Mouse (Mus musculus) layer of hippocampus, adult 8-10 months (tissue): ENCODE measurements at regions not wholly inside any gene's neighbourhood (a gene's known extent, or its start where the extent isn't known, plus 50 kb on each side); places are given as distances from the start of the nearest gene placed in this dataset.
"Not testable (repeated sequence)": the region's sequence is repeated elsewhere in the genome, so short reads cannot be mapped to it uniquely, and the experiment has no call there.

Source experiments
- DNase-seq, 2 experiments: peaks; one replicate each; pipeline ENCODE4 v3.0.0; 2022; ENCODE audit warnings: low spot score in 2 of 2

GRCm38 (mm10) chr3:11323101-11323500 lies 987.6 kb upstream of the Gm38303 start:
- DNase-seq, result no peak

DNA sequence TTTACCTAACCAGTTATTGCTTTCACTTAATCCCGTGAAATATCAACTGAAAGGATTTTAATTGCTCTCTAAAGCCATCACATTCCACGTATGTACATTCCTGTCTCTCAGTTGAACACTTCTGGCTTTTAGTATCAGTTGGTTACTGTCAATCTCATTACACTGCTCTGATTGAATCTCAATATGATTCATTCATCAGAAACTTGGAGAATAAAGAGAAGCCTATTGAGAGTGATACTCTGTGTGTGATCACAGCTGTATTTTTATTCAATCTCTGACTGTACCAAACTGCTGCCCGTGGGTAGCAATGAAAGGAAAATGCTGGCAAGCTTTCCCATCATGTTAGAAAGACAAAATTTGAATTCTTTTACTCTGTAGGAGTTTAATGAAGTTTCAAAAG lies 957.5 kb upstream of the Gm38303 start:
- DNase-seq, result no peak

- DNase-seq, result no peak
Measured at GRCm38 (mm10) chr3:11261052-11261451, 925.6 kb upstream of the Gm38303 start.

DNA sequence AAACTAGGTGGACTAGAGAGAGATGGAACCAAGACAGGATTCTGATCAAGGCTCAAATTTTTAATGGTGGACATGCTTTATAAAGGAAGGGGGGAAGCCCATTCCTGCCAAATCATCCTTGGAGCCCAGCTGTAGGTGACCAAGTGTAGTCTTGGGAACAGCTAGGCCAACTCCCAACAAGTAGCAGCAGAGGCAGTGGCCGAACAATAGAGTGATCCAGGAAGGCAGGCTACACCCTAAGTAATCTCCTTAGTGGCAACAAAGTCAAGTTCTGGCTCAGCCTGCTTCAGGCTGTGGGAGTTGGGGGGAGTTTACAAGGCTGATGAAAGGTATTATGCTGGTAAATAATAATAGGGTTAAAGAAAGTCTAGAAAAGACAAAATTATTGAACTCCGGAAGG lies 878.5 kb upstream of the Gm38303 start:
- DNase-seq, result no peak

- DNase-seq, result not testable (repeated sequence)
Measured at GRCm38 (mm10) chr3:11212921-11213648, 877.6 kb upstream of the Gm38303 start.

- not testable (repeated sequence) for DNase-seq
Measured at GRCm38 (mm10) chr3:11212290-11212912, 876.9 kb upstream of the Gm38303 start.

DNA sequence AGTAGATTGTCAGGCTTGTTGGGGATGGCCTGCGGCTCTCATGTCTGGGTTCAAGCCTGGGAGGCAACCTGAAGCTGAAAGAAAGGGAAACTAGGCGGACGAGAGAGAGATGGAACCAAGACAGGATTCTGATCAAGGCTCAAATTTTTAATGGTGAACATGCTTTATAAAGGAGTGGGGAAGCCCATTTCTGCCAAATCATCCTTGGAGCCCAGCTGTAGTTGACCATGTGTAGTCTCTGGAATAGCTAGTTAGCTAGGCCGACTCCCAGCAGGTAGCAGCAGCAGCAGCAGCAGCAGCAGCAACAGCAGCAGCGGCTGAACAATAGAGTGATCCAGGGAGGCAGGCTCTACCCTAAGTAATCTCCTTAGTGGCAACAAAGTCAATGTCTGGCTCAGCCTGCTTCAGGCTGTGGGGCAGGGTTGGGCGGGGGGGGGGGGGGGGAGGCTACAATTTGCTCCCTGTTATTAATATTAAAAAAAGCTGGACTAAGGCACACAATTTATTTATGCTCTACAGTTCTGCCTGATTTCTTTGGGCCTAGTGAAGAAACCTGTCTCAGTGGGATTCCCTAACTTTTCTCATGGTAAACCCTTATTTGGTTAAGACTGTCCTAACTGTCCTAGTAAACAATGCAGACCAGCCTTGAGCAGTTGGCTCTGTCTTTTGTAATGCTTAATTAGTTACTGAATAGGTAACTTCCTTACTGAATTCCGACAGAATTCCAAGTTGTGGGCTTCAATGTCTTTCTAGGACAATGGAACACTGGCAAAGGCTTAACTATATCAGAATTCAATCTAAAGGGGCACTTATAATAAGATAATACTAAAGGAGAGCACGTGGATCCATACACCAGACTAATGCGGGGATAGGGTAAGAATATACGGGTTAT lies 875.7 kb upstream of the Gm38303 start:
- DNase-seq, result not testable (repeated sequence)

DNA sequence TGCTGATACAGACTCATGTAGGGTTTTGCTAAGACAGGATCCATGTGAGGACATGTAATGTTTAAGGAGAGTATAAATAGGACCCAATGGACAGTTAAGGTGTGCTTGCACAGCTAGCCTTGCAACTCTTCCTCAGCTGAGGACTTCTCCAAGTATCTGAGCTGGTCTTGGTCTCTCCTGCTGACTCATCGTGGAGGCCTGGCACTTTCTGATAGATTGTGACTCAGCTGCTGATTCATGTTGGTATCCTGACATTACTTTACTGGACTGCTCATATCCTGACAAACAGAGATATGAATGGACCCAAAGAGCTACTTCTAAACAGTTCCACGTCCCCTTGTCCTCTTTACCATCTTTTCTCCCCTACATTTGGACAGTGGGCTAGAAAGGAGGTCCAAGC lies 838.5 kb upstream of the Gm38303 start:
- DNase-seq, result no peak

DNA sequence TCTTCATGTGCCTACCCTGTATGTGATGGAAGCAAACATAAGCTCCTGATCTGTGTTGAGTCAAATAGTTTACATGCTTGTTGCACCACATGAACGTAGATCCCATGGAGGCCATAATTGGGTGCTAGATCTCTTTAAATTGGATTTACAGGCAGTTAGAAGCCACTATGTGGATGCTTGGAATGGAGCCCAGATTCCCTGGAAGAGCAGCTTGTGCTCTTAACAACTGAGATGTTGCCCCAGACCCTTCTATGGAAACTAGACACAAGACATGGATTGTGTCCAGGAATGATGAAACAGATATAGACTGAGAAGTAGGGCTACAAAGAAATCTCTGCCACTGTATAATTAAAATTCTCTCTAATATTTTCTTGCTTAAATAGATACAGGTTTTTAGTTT lies 819.9 kb upstream of the Gm38303 start:
- peak in 1 of 2 experiments; percentile 5 for DNase-seq
